Mouse (Mus musculus): Measurements from ENCODE around the gene Dusp23. TPM values are rescaled to one million over a fixed set of nuclear protein-coding genes. Genes with fewer than 3 reads are reported as not detected.

The Dusp23 gene
- total RNA-seq, 2 experiments from 2014 or later, result 5.4 to 5.6 TPM

DNA sequence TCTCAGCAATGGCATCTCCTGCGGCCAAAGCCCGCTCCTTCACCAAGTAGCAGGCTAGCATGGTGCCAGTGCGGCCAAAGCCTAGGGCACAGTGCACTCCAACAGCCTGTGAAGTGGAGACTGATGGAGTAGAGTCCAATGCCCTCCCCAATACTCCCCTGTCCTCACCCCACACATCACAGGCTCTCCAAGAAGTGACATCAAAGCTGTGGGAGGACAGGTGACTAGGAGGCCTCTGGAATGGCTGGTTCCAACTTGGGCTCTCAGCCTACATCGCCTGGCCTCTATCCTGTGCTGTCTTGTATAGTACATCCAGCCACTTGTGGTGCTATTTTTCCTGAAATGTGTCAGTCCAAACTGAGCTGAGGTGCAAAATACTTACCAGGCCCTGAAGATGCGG lies 1.0 kb downstream of the Dusp23 start:
- intact Hi-C loops (cut with DNase I), result loop anchor here (5.0 kb wide), 1 partner anchor 144 kb away; no protein-coding TSS in a partner anchor
- no peak for DNase-seq (ENCODE audit: low spot score in 2 of 2)

DNA sequence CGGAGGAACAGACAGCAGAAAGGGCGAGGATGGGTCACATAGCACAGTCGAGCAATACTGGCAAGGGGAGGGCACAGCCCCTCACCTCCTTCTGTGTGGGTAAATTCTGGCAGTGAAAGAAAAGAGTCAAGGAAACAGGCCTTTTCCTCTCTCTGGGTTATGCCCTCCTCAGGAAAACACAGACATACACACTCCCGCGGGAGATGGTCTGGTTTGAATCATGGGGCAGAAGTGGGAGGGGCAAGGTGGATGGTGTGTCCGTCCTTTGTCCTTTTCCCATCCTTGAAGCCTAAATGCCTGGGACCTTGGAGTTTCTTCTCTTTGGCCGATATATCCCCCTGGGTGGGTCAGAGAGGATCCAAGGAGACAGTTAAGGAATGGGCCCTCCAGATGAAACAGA lies 2.9 kb downstream of the Dusp23 start:
- DNase-seq (ENCODE audit: low spot score in 2 of 2), result no peak
- intact Hi-C loops (cut with DNase I), result loop anchor here (5.0 kb wide), 1 partner anchor 143 kb away; no protein-coding TSS in a partner anchor

DNA sequence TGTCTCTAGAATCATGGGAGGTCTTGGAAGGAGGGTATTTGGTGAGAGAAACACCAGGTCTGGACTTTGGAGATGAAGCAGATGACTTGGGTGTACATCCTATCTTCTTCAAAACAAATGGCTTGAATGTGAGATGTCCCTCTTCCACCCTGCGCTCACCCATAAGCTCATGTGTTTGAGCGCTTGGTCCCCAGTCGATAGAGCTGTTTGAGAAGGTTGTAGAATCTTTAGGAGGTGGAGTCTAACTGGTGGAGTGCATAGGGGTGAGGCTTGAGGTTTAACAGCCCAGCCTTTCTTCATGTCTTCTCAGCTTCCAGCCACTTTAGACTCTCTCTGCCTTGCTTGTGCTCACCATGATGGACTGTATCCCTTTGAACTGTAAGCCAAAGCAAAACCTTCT lies 6.5 kb downstream of the Dusp23 start:
- no peak for DNase-seq (ENCODE audit: low spot score in 2 of 2)
- intact Hi-C loops (cut with DNase I), result no loop called here

DNA sequence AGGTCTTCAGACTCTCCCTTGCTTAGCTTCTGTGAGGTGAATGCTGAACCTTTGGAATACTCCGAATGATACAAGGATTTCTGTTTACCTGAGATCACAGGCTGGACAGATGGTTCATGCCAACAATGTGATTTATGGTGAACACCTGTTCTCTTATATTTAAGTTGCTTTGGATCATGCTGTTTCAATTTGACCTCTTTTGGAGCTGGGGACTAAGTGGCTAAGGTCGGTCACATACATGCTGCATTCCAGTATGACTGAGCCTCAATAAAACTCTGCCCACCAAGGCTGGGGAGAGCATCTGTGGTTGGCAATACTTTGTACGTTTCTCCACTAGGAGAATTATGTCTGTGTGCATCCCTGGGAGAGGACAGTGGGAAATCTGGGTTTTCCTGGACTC lies 8.7 kb downstream of the Dusp23 start:
- intact Hi-C loops (cut with DNase I), result no loop called here
- DNase-seq (ENCODE audit: low spot score in 2 of 2), result no peak

DNA sequence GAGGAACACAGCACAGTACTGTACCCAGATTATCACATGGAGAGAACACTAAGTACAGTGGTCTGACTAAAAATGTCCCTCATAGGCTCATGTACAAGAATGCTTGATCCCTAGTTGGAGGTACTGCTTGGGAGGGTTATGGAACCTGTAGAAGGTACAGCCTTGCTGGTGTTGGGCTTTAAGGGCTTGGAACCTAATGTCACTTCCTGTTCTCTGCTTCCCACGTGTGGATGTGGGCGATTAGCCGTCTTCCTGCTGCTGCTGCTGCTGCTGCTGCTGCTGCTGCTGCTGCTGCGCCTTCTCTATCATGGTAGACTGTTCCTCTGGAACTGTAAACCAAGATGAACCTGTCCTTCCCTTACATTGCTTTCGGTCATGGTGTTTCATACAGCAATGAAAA lies 9.2 kb downstream of the Dusp23 start:
- intact Hi-C loops (cut with DNase I), result no loop called here
- no peak for DNase-seq (ENCODE audit: low spot score in 2 of 2)

DNA sequence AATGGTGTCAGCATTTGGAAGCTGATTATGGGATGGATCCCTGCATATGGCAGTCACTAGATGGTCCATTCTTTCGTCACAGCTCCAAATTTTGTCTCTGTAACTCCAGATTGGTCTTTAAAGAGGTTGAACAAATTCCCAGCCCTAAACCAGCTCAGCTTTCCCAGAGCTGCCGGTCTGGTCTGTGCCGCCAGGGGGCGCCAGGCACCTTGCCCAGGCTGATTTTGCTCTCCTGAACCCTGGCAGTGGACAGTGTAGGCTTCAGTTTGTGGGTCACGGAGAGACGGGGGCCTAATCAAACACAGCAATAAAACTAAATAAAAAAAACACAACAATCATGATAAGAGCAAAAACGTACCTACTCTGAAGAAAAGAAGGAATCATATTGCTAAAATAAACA lies 13.5 kb downstream of the Dusp23 start:
- intact Hi-C loops (cut with DNase I), result no loop called here
- peak; percentile 26 to 71 for DNase-seq (ENCODE audit: low spot score in 2 of 2)

DNA sequence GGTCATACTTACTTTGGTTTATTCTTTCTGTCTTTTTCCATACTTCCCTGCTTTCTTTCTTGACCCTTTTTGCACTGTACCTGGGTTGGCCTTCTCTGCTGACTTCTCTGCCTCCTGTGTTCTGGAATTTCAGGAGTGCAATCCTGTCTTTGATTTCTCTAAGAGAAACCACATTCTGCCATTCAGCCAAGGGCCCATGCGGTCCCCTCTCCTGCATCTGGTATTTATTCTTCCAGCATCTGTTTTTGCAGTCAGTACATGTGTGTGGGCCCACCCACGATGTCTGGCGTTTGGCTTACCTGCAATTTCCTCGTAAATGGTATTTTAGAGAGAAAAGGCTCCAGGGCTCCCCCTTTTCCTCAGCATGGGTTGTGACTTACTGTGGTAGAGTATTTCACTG lies 14.6 kb downstream of the Dusp23 start:
- no peak for DNase-seq (ENCODE audit: low spot score in 2 of 2)
- intact Hi-C loops (cut with DNase I), result no loop called here

DNA sequence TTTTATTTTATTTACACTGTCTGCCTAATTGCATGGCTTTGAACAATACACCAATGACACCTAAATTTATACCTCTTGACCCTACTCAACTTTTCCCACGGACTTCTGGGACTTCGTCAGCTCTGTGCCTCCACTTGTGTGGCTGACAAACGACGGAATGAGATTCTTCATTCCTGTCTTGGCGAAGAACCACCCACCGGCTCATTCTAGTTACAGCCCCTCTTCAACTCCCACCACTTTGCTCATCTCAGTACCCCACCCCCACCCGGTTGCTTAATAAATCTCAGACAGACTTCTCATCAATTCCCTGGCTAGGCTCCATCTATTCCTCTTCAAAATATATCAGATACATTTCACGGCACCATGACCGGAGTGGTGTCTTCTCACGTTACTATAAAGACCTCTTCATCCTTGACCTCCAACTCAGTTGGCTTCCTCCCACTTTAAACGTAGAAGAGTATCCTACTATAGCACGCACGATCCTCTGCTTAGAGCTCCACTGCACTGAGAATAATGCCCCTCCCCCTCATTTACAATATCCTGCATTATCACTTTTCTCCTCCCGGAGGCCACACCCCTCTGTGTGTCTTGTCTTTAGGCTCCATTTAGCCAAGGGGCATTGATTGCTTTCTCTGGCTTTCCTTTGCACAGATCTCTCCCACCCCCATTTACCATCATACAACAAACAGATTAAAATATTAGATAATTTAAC lies 15.2 kb downstream of the Dusp23 start:
- no peak for DNase-seq (ENCODE audit: low spot score in 2 of 2)
- intact Hi-C loops (cut with DNase I), result no loop called here

DNA sequence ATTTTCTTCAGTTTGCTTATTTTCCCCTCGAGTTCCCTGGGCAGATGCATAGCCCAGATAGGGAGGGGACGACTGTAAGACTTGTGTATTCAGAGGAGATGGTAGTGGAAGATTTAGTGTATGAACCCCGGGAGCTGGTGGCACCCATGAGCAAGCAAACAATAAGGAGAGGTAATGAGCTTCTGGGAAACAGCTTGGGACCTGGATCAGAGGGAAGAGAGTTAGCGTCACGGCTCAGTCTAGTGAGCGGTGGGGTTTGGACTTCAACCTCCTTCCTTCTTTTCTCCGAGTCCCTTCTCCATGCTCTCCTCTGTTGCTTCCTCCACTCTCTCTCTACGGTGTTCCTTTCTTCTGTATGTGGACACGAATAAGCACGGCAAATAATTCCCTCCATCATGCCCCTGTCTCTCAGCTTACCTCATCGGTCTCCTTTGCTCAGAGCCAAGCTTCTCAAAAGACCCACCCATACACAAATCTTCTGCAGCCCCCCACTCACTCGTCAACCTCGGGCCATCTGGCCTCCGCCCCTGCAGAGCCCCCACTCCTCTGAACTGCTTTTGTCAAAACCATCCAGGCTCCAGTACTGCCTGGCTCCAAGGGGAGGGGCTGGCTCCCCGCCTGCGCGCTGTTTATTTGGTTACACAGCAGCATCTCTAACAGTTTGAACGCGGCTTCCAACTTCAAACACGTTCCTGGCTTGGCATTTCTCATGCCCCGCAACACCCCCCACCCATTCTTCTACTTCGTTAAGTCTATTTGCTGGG lies 16.0 kb downstream of the Dusp23 start:
- DNase-seq (ENCODE audit: low spot score in 2 of 2), result peak; percentile 30 to 57
- intact Hi-C loops (cut with DNase I), result no loop called here

DNA sequence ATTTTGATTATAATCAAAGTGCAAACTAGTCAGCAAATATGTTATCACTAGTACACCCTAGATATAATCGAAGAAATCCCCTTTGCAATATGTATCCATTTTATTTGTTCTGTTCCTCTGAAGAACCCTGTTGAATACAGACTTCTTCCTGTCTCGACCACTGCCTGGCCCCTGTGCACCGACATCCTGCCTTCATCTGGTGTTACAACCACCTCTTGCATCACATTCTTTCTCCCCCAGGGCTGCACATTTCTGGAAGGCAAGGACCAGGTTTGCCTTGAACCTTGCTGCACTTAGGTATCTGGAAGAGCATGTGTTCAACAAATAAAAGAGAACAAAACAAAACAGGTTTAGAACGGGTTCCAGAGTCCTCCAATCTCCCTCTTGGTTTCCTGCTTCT lies 17.4 kb downstream of the Dusp23 start:
- DNase-seq (ENCODE audit: low spot score in 2 of 2), result no peak
- intact Hi-C loops (cut with DNase I), result no loop called here

DNA sequence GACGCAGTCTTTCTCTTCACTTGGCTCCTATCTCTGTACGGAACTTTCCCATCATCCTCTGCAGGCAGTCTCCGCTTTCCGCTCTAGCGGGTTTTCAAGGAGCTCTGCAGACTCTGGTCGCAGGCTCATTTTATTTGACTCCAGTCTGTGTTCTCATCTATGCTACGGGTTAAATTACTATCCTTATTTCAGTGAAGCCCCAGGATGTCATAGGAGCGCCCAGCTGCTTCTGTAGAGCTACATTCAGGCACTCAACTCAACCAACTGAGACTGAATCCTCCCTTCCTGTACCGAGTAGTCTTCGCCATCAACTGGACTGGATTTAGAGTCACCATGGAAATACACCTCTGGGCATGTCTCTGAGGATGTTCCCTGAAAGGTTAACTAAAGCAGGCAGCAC lies 18.1 kb downstream of the Dusp23 start:
- intact Hi-C loops (cut with DNase I), result loop anchor here (5.0 kb wide), 1 partner anchor 87 kb away; no protein-coding TSS in a partner anchor

DNA sequence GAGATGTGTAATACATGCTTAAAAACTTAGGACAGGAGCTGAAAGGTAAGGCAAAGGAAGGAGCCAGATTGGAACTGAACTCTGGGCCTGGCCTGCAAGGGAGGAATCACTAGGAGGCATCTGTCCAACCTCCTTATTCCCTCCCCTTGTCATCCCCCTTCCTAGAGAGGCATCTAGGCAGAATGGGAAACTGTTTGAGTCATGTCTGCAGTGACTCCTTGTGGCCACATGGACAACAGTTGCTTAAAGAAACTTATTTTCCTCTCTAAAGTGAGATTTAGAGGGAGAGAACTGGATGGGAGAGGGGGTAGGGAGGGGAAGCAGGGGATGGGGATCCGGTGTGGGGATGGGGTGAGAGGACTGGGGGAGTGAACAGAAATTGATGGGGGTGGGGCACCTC lies 20.0 kb downstream of the Dusp23 start:
- no peak for DNase-seq (ENCODE audit: low spot score in 2 of 2)
- intact Hi-C loops (cut with DNase I), result loop anchor here (5.0 kb wide), 1 partner anchor 85 kb away; no protein-coding TSS in a partner anchor

More for the DNA sequence above, 18.1 kb downstream of the Dusp23 start:
- no peak for DNase-seq (ENCODE audit: low spot score in 2 of 2)

DNA sequence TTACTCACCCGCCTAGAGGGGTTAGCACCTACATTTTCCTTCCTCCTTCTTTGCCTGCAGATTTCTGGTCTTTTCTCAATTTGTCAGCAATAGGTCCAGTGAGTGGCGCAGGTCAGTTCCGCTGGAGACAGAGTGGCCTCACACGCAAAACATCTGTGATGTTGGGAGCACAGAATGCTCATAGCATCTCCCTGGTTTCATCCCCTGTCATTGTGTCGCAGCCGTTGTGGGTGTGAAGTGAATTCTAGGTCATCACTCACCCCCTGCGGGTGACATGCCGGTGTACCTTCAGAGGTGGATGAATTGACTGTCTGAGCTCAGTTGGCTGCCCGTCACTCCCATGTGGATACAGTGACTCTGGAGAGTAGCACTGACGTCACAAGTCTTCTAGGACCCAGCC lies 21.5 kb downstream of the Dusp23 start:
- intact Hi-C loops (cut with DNase I), result loop anchor here (5.0 kb wide), 1 partner anchor 84 kb away; no protein-coding TSS in a partner anchor
- no peak for DNase-seq (ENCODE audit: low spot score in 2 of 2)

DNA sequence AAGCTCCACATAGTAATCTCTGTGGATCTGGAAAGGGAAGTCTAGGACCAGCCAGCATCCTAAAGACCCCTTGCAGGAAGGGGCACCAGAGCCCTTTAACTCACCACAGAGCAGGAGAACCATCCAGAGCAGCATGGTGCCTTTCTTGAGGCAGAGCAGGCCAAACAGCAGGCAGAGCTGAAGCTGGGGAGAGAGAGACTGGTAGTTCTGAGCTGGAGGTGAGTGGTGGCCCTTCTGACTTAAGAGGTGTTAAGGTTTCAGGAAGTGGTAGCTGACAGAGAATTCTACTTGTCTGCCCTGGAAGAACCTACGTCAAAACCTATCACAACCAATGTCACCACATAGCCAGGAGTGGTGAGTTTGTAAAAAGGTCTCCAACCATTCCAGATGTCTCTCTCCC lies 30.4 kb downstream of the Dusp23 start, which contains the start of gene Fcrl6:
TSS of gene Fcrl6 (minus strand) at position 226 of the 400 bp plus-strand sequence.
- DNase-seq (ENCODE audit: low spot score in 2 of 2), result no peak
- intact Hi-C loops (cut with DNase I), result no loop called here

DNA sequence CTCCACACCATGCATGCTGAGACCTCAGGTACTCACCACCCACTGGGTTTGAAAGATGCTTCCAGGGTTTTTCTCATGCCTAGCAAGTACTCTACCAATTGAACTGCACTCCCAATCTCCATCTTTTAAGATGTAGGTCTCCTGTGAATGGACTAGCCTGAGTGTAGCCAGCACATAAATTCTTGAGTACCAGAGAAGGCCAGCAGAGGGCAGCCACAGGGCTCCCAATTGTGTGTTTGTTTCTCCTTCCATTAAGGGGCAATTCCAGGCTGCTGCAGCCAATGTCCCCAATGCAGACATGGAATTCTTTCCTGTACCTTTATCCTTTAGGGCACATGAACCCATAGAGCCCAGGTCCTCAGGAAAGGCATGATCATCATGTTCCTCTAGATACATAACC lies 38.3 kb downstream of the Dusp23 start:
- intact Hi-C loops (cut with DNase I), result no loop called here
- DNase-seq (ENCODE audit: low spot score in 2 of 2), result peak; percentile 66

DNA sequence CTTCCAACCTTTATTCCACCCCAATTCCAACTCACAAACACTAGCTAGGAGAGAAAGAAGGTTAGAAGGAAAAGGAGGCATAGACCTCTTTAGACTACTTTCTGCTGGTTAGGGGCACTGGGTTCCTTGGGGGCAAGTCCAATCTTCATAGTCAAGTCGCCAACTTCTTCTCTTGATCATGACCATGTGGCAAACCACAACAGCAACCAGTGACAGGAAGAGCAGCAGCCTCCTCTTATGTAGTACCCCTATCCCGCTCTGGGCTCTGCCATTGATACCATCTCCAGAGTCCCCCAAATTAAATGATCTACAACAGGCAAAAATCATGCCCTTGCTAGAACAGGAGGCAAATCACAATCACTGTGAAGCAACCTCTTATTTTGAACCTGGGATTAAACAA lies 38.8 kb downstream of the Dusp23 start:
- intact Hi-C loops (cut with DNase I), result no loop called here
- no peak for DNase-seq (ENCODE audit: low spot score in 2 of 2)

DNA sequence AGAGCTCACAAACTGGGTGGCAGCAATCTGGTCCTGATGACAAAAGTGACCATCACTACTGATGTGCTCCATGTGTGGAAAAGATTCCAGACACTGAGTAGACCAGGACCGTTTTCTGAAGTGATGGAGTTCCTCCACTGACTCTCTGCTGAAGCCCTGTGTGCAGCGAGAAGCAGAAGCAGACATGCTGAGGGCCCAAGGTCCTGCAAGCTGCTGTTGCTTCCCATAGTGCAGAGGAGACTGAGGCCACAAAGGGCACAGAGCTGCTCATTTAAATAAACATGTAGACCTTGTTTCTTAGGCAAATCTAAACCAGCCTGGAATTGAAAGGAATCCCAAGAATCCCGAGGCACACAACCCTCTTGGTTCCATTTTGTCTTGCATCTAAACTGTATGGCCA lies 39.4 kb downstream of the Dusp23 start:
- DNase-seq (ENCODE audit: low spot score in 2 of 2), result no peak
- intact Hi-C loops (cut with DNase I), result no loop called here

DNA sequence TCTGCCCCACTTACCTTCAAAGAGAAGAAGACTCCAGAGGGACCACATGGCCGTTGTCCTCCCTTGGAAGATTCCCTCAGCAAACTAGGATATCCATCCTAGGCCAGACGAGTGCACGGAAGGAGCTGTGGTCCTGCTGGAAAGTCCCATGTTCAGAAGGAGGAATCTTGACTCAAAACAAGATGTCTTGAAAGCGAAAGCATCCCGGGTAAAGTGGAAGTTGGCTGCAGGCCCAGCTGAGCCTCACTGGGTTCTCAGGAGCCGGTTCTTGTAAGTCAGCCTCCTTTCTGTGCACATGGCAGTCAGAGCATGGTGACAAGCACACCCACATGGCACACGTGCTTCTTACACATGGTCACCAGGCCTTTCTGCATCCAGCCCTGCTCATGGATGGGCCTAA lies 42.4 kb downstream of the Dusp23 start, which contains the start of gene Slamf8:
TSS of gene Slamf8 (minus strand) at position 184 of the 400 bp plus-strand sequence.
- intact Hi-C loops (cut with DNase I), result no loop called here
- DNase-seq (ENCODE audit: low spot score in 2 of 2), result peak; percentile 21 to 39

DNA sequence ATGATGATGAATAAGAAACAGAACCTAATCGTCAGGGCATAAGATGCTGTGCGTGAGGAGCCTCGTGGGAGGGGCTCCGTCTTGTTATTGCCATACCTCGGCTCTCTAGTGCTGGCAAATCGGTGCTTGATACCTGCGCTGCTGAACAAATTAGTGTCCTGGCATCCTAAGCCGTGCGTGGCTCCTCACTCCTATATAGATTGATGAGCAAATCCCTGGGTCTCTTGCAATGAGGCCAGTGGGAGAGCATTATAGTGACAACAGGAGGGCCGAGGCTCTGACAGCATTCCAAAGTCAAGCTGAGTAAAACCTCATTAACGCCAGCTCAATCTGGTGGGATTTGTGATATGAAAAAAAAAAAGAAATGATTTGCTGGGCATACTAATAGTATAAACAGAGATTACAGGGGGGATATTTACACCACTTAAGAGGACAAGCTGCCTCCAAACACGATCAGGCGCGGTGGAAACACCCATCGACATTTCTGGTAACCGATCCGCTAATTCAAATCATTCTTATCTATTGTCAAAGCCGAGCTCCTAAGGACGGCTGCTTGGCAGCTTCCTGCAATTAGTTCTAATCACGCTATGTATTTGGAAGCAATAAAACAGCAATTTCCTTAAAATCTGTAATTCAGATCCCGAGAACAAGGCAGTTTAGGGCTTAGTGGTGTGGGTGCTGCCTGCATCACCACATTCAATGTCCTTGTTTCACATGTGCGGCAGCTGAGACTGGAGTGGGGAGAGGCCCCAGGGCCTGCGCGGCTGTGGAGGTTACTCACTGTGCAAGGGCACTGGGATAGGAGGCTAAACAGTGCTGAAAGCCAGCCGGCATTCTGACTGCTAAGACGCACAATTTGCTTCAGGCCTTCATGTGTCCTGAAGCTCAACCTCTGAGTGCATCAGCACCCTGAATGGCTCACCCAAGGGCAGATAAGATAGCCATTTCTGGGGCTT lies 46.9 kb downstream of the Dusp23 start:
- DNase-seq (ENCODE audit: low spot score in 2 of 2), result no peak
- intact Hi-C loops (cut with DNase I), result no loop called here

DNA sequence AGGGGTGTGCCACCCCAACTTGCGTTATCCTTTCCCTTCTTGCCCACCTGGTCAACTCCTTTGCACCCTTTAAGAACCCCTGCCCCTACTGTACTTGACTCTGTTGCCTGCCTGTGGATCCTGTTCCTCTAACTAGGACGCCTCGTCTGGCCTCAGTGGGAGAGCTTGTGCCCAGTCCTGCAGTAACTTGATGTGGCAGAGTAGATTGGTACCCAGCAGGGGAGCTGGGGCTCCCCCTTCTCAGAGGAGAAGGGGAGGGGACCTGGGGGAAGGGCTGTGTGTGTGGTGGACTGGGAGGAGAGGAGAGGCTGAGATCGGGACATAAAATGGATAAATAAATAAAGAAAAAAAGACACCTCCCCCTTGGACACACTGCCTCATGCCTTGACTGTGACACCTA lies 47.7 kb downstream of the Dusp23 start:
- DNase-seq (ENCODE audit: low spot score in 2 of 2), result no peak
- intact Hi-C loops (cut with DNase I), result no loop called here

All from left cerebral cortex, postnatal 14 days (tissue).